Mouse (Mus musculus): ENCODE results near the gene Prss35. TPM values are rescaled to one million over a fixed set of nuclear protein-coding genes. Genes with fewer than 3 reads are reported as not detected.

Gene Prss35
- total and polyA plus RNA-seq, 2 experiments from 2014 or later = 5.2 to 7.5 TPM

DNA sequence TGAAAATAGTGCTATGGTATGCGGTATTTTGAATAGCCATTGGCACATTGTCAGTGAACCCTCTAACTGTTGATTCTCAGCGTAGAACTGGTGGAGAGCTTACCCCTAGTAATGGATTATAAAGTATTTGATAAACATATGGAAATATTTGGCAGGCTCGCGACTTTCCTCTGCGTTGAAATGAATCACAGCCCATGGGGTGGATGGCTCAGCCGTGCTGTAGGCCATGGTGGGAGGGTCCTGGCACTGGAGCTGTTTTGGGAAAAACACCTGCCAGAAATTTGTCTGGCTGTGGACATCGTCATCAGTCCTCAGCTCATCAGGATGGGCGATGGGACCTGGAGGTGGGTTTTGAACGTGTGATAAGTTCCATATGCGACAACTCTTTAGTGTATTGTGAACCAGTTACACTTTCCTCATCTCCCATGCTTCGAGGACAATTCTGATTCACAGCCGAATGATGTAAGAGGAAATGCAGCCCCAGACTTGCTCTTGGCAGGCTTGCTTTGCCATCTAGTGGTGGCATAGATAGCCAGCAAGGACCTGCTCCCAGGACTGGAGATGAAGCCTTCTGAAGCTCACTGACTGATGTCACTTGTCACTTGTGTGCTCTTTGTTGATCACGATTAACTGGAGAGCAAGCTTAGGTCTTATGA is 2.6 kb downstream of the Prss35 start:
- Histone ChIP-seq H3K36me3 (ENCODE audit: insufficient read depth, low read length) (no peaks in the 10 kb centered on the region), H3K27ac (ENCODE audit: low read depth, low read length) (no peak overlapping the region), H3K9me3 (ENCODE audit: low read length) (no peaks in the 10 kb centered on the region), H3K4me1 (ENCODE audit: insufficient read depth, low read length) (no peaks in the 10 kb centered on the region), H3K27me3 (ENCODE audit: insufficient read depth, low read length) (no peaks in the 10 kb centered on the region), H3K4me2 (ENCODE audit: low read depth, low read length, poor library complexity, severe bottlenecking) (0 out of 2 replicates have a peak overlapping the region, but pooled peaks have one; percentile 4), H3K4me3 (ENCODE audit: low read depth, low read length) (no peak overlapping the region), H3K9ac (replicated peaks; ENCODE audit: low read length, poor library complexity, severe bottlenecking) (no peak overlapping the region)
- 32% methylated on average over 13 of the region's 13 CpGs for WGBS
- TF ChIP-seq CTCF (IDR thresholded peaks at IDR 0.05) = peak; percentile 99
- peak; percentile 81 for ATAC-seq (ENCODE audit: low FRiP score)
- peak; percentile 92 for DNase-seq (ENCODE audit: low spot score)

- no peak for ATAC-seq (ENCODE audit: low FRiP score)
- Histone ChIP-seq H3K36me3 (ENCODE audit: insufficient read depth, low read length) (peaks cover 6% of the 10 kb centered on the region; the same call in 1 of the 2 replicates), H3K4me2 (ENCODE audit: low read depth, low read length, poor library complexity, severe bottlenecking) (no peak overlapping the region), H3K27me3 (ENCODE audit: insufficient read depth, low read length) (no peaks in the 10 kb centered on the region), H3K27ac (ENCODE audit: low read depth, low read length) (no peak overlapping the region), H3K4me1 (ENCODE audit: insufficient read depth, low read length) (no peaks in the 10 kb centered on the region), H3K4me3 (ENCODE audit: low read depth, low read length) (no peak overlapping the region), H3K9ac (replicated peaks; ENCODE audit: low read length, poor library complexity, severe bottlenecking) (no peak overlapping the region), H3K9me3 (ENCODE audit: low read length) (no peaks in the 10 kb centered on the region)
- no peak for DNase-seq (ENCODE audit: low spot score)
- no peak for TF ChIP-seq CTCF (IDR thresholded peaks at IDR 0.05)
- WGBS = 64% methylated on average over 8 of the region's 8 CpGs
Measured at GRCm38 (mm10) chr9:86762477-86763376, 19.3 kb downstream of the Prss35 start.

DNA sequence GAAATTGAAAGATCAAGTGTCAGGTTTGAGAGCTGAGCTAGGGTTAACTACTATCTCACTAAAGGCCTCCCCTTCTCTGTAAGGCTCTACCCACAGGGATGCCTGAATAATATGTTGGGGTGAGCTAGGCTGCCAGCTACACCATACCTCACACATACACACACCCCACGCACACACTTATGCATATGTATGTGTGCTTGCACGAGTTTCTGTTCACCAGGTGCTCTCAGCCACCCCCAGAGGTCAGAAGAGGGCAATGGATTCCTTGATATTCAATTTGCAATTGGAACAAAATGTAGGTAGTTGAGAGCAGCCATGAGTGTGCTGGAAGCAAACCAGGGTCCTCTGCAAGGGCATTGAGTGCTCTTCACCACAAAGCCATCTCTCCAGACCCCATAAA is 20.6 kb downstream of the Prss35 start:
- H3K4me3 ChIP-seq (ENCODE audit: low read depth, low read length) = no peak overlapping the region
- no peaks in the 10 kb centered on the region for H3K4me1 ChIP-seq (ENCODE audit: insufficient read depth, low read length)
- no peak for ATAC-seq (ENCODE audit: low FRiP score)
- DNase-seq (ENCODE audit: low spot score) = no peak
- peaks cover 7% of the 10 kb centered on the region; the same call in 1 of the 2 replicates for H3K36me3 ChIP-seq (ENCODE audit: insufficient read depth, low read length)
- WGBS = 58% methylated on average over 2 of the region's 2 CpGs
- H3K4me2 ChIP-seq (ENCODE audit: low read depth, low read length, poor library complexity, severe bottlenecking) = no peak overlapping the region
- H3K9ac ChIP-seq (replicated peaks; ENCODE audit: low read length, poor library complexity, severe bottlenecking) = no peak overlapping the region
- H3K27me3 ChIP-seq (ENCODE audit: insufficient read depth, low read length) = no peaks in the 10 kb centered on the region
- H3K27ac ChIP-seq (ENCODE audit: low read depth, low read length) = no peak overlapping the region
- no peak for TF ChIP-seq CTCF (IDR thresholded peaks at IDR 0.05)
- no peaks in the 10 kb centered on the region for H3K9me3 ChIP-seq (ENCODE audit: low read length)

GRCm38 (mm10) chr9:86766991-86767390 is 23.5 kb downstream of the Prss35 start:
- DNase-seq (ENCODE audit: low spot score) = no peak
- WGBS = 90% methylated on average over 10 of the region's 10 CpGs

DNA sequence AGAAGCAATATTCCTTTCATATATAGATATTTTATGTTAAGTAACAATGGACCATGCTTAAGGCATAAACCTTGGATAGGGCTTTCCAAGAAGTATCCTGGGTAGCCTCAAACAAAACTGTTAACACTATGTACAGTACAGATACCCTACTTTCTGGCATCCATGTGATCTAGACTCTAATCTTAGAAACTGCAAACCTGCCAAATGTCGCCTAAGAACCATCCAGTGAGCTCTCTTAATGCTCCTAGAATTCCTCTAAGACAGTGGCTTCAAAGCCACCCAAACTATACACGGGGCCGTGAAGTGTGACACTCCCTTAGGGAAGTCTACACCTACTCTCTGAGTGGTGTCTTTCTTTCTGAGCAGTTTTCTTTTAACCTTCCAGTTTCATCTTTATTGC is 29.4 kb downstream of the Prss35 start:
- Histone ChIP-seq H3K9me3 (ENCODE audit: low read length) (no peaks in the 10 kb centered on the region), H3K4me2 (ENCODE audit: low read depth, low read length, poor library complexity, severe bottlenecking) (no peak overlapping the region), H3K4me1 (ENCODE audit: insufficient read depth, low read length) (no peaks in the 10 kb centered on the region), H3K27ac (ENCODE audit: low read depth, low read length) (no peak overlapping the region), H3K9ac (replicated peaks; ENCODE audit: low read length, poor library complexity, severe bottlenecking) (no peak overlapping the region), H3K36me3 (ENCODE audit: insufficient read depth, low read length) (peaks cover 43% of the 10 kb centered on the region), H3K4me3 (ENCODE audit: low read depth, low read length) (no peak overlapping the region), H3K27me3 (ENCODE audit: insufficient read depth, low read length) (no peaks in the 10 kb centered on the region)
- no peak for ATAC-seq (ENCODE audit: low FRiP score)
- 86% methylated on average over 3 of the region's 3 CpGs for WGBS
- no peak for DNase-seq (ENCODE audit: low spot score)
- TF ChIP-seq CTCF (IDR thresholded peaks at IDR 0.05) = no peak

More at GRCm38 (mm10) chr9:86766991-86767390, 23.5 kb downstream of the Prss35 start:
- no peak overlapping the region for H3K4me2 ChIP-seq (ENCODE audit: low read depth, low read length, poor library complexity, severe bottlenecking)
- no peak overlapping the region for H3K27ac ChIP-seq (ENCODE audit: low read depth, low read length)
- H3K9me3 ChIP-seq (ENCODE audit: low read length) = no peaks in the 10 kb centered on the region
- H3K4me3 ChIP-seq (ENCODE audit: low read depth, low read length) = no peak overlapping the region
- H3K36me3 ChIP-seq (ENCODE audit: insufficient read depth, low read length) = peaks cover 20% of the 10 kb centered on the region; the same call in 1 of the 2 replicates
- no peak overlapping the region for H3K9ac ChIP-seq (replicated peaks; ENCODE audit: low read length, poor library complexity, severe bottlenecking)
- no peak for ATAC-seq (ENCODE audit: low FRiP score)
- no peaks in the 10 kb centered on the region for H3K4me1 ChIP-seq (ENCODE audit: insufficient read depth, low read length)
- TF ChIP-seq CTCF (IDR thresholded peaks at IDR 0.05) = no peak
- no peaks in the 10 kb centered on the region for H3K27me3 ChIP-seq (ENCODE audit: insufficient read depth, low read length)

- no peak for DNase-seq (ENCODE audit: low spot score)
- Histone ChIP-seq H3K36me3 (ENCODE audit: insufficient read depth, low read length) (peaks cover 50% of the 10 kb centered on the region), H3K9me3 (ENCODE audit: low read length) (no peaks in the 10 kb centered on the region), H3K4me1 (ENCODE audit: insufficient read depth, low read length) (no peaks in the 10 kb centered on the region), H3K9ac (replicated peaks; ENCODE audit: low read length, poor library complexity, severe bottlenecking) (no peak overlapping the region), H3K4me2 (ENCODE audit: low read depth, low read length, poor library complexity, severe bottlenecking) (no peak overlapping the region), H3K4me3 (ENCODE audit: low read depth, low read length) (no peak overlapping the region), H3K27ac (ENCODE audit: low read depth, low read length) (no peak overlapping the region), H3K27me3 (ENCODE audit: insufficient read depth, low read length) (no peaks in the 10 kb centered on the region)
- no peak for TF ChIP-seq CTCF (IDR thresholded peaks at IDR 0.05)
- ATAC-seq (ENCODE audit: low FRiP score) = no peak
- 84% methylated on average over 8 of the region's 8 CpGs for WGBS
Measured at GRCm38 (mm10) chr9:86773996-86774395, 30.5 kb downstream of the Prss35 start.

Data from midbrain, postnatal 0 days (tissue).